Mouse (Mus musculus): ENCODE results near the gene Olfr780.
"Not testable (repeated sequence)": the region's sequence is repeated elsewhere in the genome, so short reads cannot be mapped to it uniquely, and the experiment has no call there.

Gene Olfr780

GRCm38 (mm10) chr10:129317817-129318216 lies at the start of gene Olfr780:
Olfr780 (plus strand) TSS chr10:129318117.
- DNase-seq (ENCODE audit: low read depth), result no peak

DNA sequence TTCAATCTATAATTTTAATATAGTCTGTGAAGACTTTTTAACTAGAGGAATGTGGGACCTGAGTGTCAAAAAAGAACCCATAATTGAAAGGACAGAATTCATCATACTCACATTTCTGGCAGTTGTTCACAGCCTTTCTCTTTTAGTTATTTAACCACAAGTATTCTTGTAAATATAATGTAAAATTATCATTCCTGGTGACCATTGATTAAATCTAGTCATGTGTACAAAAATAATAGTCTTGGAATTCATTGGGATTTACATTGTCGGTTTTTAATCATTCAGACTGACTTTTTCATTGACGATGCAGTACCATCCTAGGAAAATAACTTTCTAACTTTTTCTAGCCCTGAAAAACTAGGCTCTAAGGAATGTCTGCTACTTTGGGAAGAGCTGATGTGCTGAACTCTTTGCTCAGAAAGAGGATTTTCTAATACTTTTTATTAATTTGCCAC lies 46.8 kb upstream of the Olfr780 start, which contains the start of gene Olfr777:
Olfr777 (minus strand) TSS at position 405 of the 455 bp plus-strand sequence.
- DNase-seq (ENCODE audit: low read depth), result no peak

- DNase-seq (ENCODE audit: low read depth), result not testable (repeated sequence)
Observed at GRCm38 (mm10) chr10:129312973-129313372, 4.9 kb upstream of the Olfr780 start.

DNA sequence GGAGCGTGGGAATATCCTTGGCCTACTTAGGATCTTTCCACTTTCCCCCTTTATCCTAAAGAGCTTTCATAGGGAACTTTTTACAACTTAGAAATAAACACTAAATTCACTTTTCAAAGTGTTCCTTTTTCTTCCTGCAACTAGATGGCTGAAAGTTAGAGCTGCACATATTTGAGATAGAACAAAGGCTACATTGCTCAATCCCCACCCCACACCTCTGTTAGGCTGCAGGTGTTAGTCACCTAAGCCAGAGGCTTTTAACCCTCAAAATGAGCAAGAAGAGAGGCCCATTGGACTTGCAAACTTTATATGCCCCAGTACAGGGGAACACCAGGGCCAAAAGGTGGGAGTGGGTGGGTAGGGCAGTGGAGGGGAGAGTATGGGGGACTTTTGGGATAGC lies 4.4 kb upstream of the Olfr780 start:
- not testable (repeated sequence) for DNase-seq (ENCODE audit: low read depth)

GRCm38 (mm10) chr10:129328554-129328953 lies 10.6 kb downstream of the Olfr780 start, which contains the start of gene Olfr781:
Olfr781 (plus strand) TSS chr10:129328854.
- DNase-seq (ENCODE audit: low read depth), result no peak

- DNase-seq (ENCODE audit: low read depth), result no peak
Observed at GRCm38 (mm10) chr10:129348550-129348949, 30.6 kb downstream of the Olfr780 start, which contains the start of gene Olfr782. Olfr782 (plus strand) TSS chr10:129348850.

- DNase-seq (ENCODE audit: low read depth), result not testable (repeated sequence)
Observed at GRCm38 (mm10) chr10:129352475-129352874, 34.6 kb downstream of the Olfr780 start.

GRCm38 (mm10) chr10:129356496-129356895 lies 38.6 kb downstream of the Olfr780 start:
- DNase-seq (ENCODE audit: low read depth), result not testable (repeated sequence)

- DNase-seq (ENCODE audit: low read depth), result no peak
Observed at GRCm38 (mm10) chr10:129357307-129357706, 39.4 kb downstream of the Olfr780 start.

All from NIH3T3 (cell line).